Mouse (Mus musculus) splenic B cell, adult 2 months (primary cell): ENCODE results near the gene Wipi1.

ENCODE experiments used
- DNase-seq: peaks from one replicate; pipeline ENCODE4 v3.0.0-alpha.2; 2011; ENCODE audit warnings: low read depth, low spot score
- H3K27me3 ChIP-seq: 2 replicates; pipeline ENCODE4 v1.6.1; 2012; ENCODE audit warnings: mild to moderate bottlenecking, low read length, moderate library complexity, mixed read lengths; ENCODE audit not compliant: control insufficient read depth, poor library complexity, insufficient read depth, severe bottlenecking
- H3K36me3 ChIP-seq: 2 replicates; pipeline ENCODE4 v1.6.1; 2012; ENCODE audit warnings: mild to moderate bottlenecking, low read length, moderate library complexity, mixed read lengths; ENCODE audit not compliant: control insufficient read depth, poor library complexity, insufficient read depth, severe bottlenecking

The Wipi1 gene

DNA sequence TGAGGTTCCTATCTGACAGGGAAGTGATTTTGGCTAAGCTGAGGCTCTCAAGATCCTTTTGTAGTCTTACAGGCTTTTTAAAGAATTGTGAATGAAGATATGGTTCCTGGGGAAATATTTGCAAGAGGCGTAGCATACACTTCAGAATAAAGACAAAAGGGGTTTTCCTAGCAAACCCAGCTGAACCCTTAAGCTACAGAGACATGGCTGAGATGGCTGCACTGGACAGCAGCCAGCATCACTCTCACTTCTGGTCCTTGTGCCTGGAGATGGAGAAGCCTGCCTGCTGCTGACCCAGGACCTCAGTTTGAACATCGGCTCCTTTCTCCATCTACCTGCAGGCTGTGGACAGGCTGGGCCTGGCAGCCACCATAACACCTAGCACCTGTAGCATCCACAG lies 37.2 kb downstream of the Wipi1 start:
- Histone ChIP-seq H3K36me3 (no peaks in the 10 kb centered on the region), H3K27me3 (no peaks in the 10 kb centered on the region)
- no peak for DNase-seq

DNA sequence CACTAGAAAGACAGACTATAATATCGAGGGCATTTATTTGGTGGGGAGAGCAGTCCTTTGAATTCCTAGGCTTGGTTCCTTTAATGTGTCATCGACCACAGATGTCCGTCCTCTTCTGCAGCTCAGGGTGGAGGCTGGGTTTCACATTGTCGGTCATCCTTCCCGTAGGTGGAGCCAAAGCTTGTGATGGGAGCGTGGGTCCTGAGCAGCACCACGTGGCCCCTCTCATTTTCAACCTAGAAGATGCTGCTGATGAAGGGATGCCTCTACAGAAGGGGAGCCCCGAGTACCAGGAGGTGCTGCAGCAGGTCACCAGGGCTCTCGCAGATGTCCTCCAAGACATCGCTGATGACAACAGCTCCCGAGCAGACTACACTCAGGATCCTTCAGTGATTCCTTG lies 39.7 kb downstream of the Wipi1 start:
- no peak for DNase-seq
- no peaks in the 10 kb centered on the region for H3K36me3 ChIP-seq
- H3K27me3 ChIP-seq, result no peaks in the 10 kb centered on the region

DNA sequence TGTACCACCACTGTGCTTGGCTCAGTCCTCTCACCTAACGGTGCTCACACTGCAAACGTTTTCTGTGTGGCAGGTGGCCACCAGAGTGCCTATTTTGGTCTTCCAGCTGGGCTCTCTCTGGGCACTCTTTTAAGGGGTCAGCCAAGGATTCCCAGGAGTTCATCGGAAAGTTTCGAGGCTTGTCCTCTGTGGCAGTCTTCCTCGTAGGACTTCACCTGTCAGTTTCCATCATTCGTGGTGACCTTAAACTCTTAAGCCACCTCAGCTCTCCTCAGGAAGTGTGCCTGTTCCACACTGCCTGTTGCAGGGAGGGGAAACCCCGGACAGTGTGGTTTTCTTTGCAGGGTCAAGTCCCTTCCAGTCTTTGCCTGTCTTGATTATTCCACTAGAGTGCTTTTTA lies 42.0 kb downstream of the Wipi1 start:
- no peak for DNase-seq

DNA sequence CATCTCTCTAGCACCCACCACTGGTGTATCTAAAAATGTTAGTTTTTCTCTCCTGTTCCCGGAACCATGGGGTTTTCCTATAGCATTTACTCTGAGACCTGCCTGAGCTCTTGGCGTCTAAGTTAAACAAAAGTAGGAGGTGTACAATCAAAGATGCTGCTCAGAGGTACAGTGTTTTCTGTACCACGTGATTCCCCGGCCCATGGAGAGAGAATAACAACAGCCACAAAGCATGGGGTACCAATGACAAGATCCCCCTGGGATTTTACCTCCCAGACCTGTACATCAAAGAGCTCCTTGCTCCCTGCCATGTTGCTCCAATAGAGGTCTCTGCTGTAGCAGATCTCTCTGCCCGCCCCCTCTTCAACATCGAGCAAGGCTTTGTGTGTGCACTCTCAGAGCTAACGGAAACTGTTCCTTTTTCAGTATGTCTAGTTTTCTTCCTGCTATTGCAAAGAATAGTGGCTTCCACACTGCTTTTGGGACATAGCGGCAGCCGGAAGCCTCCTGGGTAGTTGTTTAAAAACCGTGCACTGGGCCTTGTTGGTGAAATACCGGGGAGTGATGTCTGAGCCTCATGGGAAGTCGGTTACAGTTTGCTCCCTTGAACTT lies 42.7 kb downstream of the Wipi1 start:
- no peak for DNase-seq
- no peaks in the 10 kb centered on the region for H3K36me3 ChIP-seq
- no peaks in the 10 kb centered on the region for H3K27me3 ChIP-seq

More for the DNA sequence above, 42.0 kb downstream of the Wipi1 start:
- Histone ChIP-seq H3K36me3 (no peaks in the 10 kb centered on the region), H3K27me3 (no peaks in the 10 kb centered on the region)

DNA sequence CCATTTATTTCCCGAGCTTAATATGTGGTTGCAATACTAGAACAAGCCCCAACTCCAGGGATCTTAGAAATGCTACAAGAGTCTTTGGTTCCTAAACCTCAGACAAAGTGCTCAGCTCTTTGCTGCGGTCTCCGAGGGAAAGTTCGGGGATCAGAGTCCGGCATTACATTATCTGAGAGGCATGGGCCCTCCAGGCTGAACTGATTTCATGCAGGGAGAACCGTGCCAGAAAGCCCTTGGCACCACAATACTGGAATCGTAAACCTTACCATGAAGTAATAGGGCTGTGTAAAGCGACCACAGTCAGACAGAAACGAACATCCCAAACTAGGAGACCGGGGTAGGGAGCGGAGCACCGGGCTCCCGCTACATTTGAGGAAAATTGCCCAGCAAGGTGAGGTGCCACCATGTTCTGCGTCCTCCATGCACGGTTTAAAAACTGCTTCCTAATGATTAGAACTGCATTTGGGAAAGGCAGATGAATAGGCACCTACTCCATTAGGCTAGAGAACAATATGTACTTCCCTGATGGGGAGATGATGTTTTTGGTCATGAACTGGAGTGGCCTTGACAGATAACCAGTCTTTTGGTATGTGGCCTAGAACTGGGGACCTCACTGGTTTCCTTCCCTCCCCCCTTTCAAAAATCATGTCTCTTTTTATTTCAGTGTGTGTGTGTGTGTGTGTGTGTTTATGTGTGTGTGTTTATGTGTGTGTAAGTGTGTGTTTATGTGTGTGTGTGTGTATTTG lies 47.1 kb downstream of the Wipi1 start:
- no peaks in the 10 kb centered on the region for H3K27me3 ChIP-seq
- H3K36me3 ChIP-seq, result no peaks in the 10 kb centered on the region
- no peak for DNase-seq

DNA sequence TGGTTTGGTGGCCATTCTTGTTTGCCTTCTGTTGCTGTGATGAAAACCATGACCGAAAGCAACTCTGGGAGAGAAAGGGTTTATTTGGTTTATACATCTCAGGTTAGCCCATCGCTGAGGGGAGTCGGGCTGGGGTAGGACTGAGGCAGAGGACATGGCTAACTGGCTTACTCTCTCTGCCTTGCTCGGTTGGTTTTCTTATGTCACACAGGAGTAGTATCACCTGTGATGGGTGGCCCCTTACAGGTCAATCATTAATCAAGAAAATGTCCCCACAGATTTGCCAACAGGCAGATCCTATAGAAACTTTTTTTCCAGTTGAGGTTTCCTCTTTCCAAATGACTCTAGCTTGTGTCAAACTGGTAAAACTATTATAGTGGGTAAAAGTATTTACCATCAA lies 48.1 kb downstream of the Wipi1 start:
- Histone ChIP-seq H3K36me3 (no peaks in the 10 kb centered on the region), H3K27me3 (no peaks in the 10 kb centered on the region)
- no peak for DNase-seq

DNA sequence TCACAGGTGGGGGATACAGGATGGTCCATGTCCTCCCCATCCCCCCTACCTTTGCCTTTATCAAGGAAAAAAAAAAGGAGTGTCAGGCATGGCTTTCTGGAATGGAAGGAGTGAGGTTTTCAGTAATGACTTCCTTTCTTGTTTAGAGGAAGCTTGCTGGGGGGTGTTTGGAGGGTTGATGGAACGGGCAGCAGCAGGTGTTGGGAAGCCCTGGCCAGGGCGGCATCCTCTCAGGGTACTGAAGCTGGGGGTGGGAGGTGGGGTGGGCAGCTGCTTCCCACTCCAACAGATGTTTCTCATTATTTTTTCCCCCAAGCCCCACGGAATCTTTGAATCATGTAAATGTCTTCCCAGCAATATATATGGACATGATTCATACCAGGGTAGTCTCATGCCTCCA lies 50.3 kb downstream of the Wipi1 start:
- Histone ChIP-seq H3K36me3 (no peaks in the 10 kb centered on the region), H3K27me3 (no peaks in the 10 kb centered on the region)
- no peak for DNase-seq

DNA sequence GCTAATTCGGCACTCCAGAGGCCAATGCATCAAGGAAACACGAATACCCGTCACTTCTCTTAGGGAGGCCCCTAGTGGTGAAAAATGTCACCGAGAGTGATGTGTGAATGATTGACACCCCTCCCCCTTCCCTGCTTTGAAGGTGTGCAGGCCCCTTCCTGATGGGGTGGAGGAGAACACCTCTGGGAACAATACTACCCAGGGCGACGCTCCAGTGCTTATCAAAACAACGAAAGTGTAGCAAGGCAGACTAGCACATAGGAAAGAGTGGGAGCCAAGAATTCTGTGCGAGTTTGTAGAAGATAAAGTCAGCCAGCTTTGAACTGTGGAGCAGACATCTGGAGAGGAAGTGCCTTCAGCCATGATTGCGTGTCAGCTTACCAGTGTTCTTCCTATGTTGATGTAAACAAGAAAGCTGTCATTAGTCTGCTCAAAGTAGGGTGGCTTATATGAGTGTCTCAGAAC lies 50.9 kb downstream of the Wipi1 start:
- DNase-seq, result peak; percentile 78
- Histone ChIP-seq H3K36me3 (no peaks in the 10 kb centered on the region), H3K27me3 (no peaks in the 10 kb centered on the region)

DNA sequence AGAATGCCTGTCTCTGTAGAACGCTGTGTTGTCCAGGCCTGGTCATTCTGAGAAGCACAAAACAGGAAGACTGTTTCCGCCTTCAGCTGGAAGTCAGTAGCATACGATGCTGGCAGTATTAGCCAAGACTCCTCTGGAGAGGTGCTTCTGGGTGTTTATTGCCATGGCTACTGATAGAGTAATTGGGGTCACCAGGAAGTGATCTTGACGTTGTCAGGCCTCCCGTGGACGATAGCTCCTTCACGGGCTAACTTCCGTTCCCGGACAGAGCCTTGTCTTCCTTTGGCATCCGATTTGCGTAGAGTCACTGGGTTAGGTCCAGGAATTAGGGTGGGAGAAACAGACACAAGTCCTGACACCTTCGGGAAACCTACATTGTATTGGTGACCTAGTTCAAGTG lies 52.5 kb downstream of the Wipi1 start:
- no peak for DNase-seq
- Histone ChIP-seq H3K27me3 (no peaks in the 10 kb centered on the region), H3K36me3 (no peaks in the 10 kb centered on the region)

DNA sequence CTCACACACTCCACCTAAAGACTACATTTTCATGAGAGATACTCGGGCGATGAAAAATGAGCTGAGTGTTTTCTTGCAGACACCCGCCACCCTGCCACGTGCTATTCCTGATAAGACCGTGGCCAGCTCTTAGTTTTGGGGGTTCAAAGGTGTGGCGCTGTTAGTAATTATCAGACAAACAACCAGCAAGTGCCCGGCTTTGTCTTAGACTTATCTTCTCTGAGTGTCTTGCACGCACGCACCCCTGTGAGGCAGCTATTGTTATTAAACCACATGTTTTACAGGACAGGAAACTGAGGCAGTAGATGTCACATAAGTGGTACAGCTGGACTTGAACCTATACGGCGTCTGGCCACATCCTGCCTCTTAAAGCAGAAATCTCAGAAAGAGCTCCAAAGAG lies 54.3 kb downstream of the Wipi1 start:
- Histone ChIP-seq H3K27me3 (no peaks in the 10 kb centered on the region), H3K36me3 (no peaks in the 10 kb centered on the region)
- DNase-seq, result no peak

DNA sequence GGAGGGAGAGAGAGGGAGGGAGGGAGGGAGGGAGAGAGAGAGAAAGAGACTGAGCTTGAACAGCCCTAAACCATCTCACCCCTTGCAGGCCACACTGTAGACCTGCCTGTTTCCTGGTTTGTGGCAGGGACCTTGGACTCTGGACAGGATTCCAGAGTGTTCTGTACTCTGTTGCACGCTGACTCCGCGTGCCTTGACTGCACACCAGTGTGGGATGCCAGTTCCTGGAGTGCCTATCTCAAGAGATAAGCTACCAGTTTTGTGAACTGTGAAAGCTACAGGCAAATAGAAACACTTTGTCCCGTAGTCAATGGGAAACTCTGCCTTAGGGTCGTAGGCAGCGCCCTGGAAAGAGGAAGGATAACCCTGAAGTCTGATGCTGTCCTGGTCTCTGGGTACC lies 55.6 kb downstream of the Wipi1 start:
- no peak for DNase-seq
- no peaks in the 10 kb centered on the region for H3K36me3 ChIP-seq
- H3K27me3 ChIP-seq, result no peaks in the 10 kb centered on the region

DNA sequence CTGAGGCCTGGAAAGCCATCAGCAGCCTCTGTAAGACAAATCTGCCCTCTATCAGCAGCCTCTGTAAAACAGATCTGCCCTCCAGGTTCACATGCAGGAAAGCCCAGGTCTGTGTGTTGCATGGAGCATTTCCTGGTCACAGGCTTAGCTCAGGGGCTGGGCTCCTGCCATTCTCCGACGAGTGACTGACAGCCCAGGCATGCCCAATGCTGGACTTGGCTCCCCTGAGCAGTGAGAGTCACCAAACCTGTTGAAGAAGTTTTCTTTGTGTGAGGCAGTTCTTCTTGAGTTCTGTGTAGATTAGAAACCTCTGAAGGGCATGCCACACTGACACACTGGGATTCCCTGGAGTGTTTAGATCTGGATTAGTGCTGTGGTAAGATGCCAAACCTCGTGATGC lies 57.3 kb downstream of the Wipi1 start:
- DNase-seq, result no peak
- Histone ChIP-seq H3K27me3 (no peaks in the 10 kb centered on the region), H3K36me3 (no peaks in the 10 kb centered on the region)

DNA sequence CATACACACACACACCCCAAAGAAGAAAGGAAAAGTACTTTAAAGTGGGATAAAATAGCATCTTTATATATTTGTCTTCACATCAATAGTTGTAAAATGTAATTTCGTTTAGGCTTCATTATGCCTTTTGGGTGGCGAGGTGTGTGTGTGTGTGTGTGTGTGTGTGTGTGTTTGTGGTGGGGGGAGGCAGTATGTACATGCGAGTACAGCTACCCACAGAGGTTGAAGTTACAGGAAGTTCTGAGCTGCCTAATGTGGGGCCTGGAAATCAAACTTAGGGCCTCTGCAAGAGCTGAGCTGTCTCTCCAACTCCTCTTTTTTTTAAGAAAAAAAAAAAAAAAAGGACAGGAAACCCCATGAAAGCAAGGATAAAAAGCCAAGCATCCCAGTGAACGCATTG lies 57.8 kb downstream of the Wipi1 start:
- Histone ChIP-seq H3K36me3 (no peaks in the 10 kb centered on the region), H3K27me3 (no peaks in the 10 kb centered on the region)
- no peak for DNase-seq

DNA sequence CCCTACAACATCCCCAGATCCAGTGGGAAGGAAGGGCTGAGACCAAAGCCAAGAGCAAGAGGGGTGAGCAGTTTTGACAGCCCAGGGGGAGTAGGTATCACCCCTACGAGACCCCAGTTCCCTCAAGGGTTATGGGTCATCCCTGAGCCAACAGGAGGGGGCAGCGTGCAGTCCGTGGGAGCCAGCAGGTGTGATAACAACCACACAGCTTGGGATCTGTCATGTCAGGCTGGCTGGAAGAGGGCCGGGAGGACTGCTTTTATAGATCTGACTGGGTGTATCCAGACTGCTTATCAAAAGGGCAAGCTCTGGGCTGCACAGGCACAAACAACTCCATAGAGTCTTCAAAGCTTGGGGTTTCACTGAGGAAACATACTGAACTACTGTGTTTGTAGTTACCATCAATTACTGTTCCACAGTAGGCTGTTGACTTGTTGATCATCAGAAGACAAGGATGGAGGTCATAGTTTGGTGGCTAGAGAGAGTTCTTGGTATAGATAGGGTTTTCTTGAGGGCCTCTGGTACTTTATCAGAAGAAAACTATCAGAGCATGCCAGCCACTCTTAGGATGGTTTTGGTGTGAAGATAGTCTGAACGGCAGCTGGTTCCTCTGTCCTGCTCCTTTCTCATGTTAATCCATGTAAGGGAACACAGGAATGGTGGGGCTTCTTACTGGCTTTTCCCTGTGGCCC lies 62.0 kb downstream of the Wipi1 start:
- DNase-seq, result no peak
- Histone ChIP-seq H3K36me3 (no peaks in the 10 kb centered on the region), H3K27me3 (no peaks in the 10 kb centered on the region)

DNA sequence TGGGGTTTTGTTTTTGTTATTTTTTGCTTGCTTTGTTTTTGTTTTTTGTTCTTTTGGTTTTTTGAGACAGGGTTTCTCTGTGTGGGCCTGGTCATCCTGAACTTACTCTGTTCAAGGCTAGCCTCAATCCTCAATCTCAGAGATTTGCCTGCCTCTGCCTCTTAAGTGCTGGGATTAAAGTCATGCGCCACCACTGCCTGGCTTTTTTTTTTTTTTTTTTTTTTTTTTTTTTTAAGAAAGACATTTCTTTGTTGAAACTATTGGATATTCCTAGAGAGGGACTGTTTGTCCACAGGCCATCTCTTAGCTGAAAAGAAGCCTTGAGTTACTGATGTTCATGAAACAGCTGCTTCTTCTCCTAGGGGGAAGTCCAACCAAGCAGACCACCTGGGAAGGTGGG lies 64.1 kb downstream of the Wipi1 start:
- Histone ChIP-seq H3K27me3 (no peaks in the 10 kb centered on the region), H3K36me3 (no peaks in the 10 kb centered on the region)
- no peak for DNase-seq
